Mouse (Mus musculus): ENCODE results near the gene Pam16.
A peak's percentile ranks its signal among the peaks of the same experiment; 100 is the strongest.

Gene Pam16

GRCm38 (mm10) chr16:4658781-4659245 lies 34.0 kb upstream of the Pam16 start:
- TF ChIP-seq NANOG (IDR thresholded peaks at IDR 0.05; ENCODE audit: borderline replicate concordance, low read length) (no peak), POU5F1 (IDR thresholded peaks at IDR 0.05; ENCODE audit: borderline replicate concordance, low read length) (no peak), CTCF (conservative IDR thresholded peaks at IDR 0.05; ENCODE audit: low read length) (no peak)
- Histone ChIP-seq H3K27me3 (ENCODE audit: insufficient read depth, low read length) (no peaks in the 10 kb centered on the region), H3K4me3 (replicated peaks; ENCODE audit: low read length) (peak overlapping the region; percentile 55), H3K4me1 (replicated peaks; ENCODE audit: low read depth, low read length) (peaks cover 58% of the 10 kb centered on the region), H3K36me3 (ENCODE audit: insufficient read depth, low read length) (peaks cover 43% of the 10 kb centered on the region), H3K9me3 (ENCODE audit: low read length) (no peaks in the 10 kb centered on the region)

GRCm38 (mm10) chr16:4656571-4657081 lies 31.8 kb upstream of the Pam16 start:
- H3K9me3 ChIP-seq (ENCODE audit: low read length) = no peaks in the 10 kb centered on the region
- H3K4me1 ChIP-seq (replicated peaks; ENCODE audit: low read depth, low read length) = peaks cover 53% of the 10 kb centered on the region
- peaks cover 56% of the 10 kb centered on the region for H3K36me3 ChIP-seq (ENCODE audit: insufficient read depth, low read length)
- no peaks in the 10 kb centered on the region for H3K27me3 ChIP-seq (ENCODE audit: insufficient read depth, low read length)
- H3K4me3 ChIP-seq (replicated peaks; ENCODE audit: low read length) = peak overlapping the region; percentile 68
- TF ChIP-seq CTCF (conservative IDR thresholded peaks at IDR 0.05; ENCODE audit: low read length) = no peak
- no peak for TF ChIP-seq NANOG (IDR thresholded peaks at IDR 0.05; ENCODE audit: borderline replicate concordance, low read length)
- TF ChIP-seq POU5F1 (IDR thresholded peaks at IDR 0.05; ENCODE audit: borderline replicate concordance, low read length) = no peak

- Histone ChIP-seq H3K9me3 (ENCODE audit: low read length) (no peaks in the 10 kb centered on the region), H3K36me3 (ENCODE audit: insufficient read depth, low read length) (peaks cover 56% of the 10 kb centered on the region), H3K27me3 (ENCODE audit: insufficient read depth, low read length) (no peaks in the 10 kb centered on the region), H3K4me3 (replicated peaks; ENCODE audit: low read length) (peak overlapping the region; percentile 68), H3K4me1 (replicated peaks; ENCODE audit: low read depth, low read length) (peaks cover 59% of the 10 kb centered on the region)
- peak; percentile 10; the same call in 1 of the 2 replicates for TF ChIP-seq CTCF (conservative IDR thresholded peaks at IDR 0.05; ENCODE audit: low read length)
- TF ChIP-seq POU5F1 (IDR thresholded peaks at IDR 0.05; ENCODE audit: borderline replicate concordance, low read length) = no peak
These were observed 31.2 kb upstream of the Pam16 start for GRCm38 (mm10) chr16:4655764-4656570.

GRCm38 (mm10) chr16:4655251-4655734 lies 30.5 kb upstream of the Pam16 start:
- Histone ChIP-seq H3K9me3 (ENCODE audit: low read length) (no peaks in the 10 kb centered on the region), H3K4me1 (replicated peaks; ENCODE audit: low read depth, low read length) (peaks cover 66% of the 10 kb centered on the region), H3K36me3 (ENCODE audit: insufficient read depth, low read length) (peaks cover 58% of the 10 kb centered on the region), H3K27me3 (ENCODE audit: insufficient read depth, low read length) (no peaks in the 10 kb centered on the region), H3K4me3 (replicated peaks; ENCODE audit: low read length) (no peak overlapping the region)
- TF ChIP-seq POU5F1 (IDR thresholded peaks at IDR 0.05; ENCODE audit: borderline replicate concordance, low read length) (no peak), NANOG (IDR thresholded peaks at IDR 0.05; ENCODE audit: borderline replicate concordance, low read length) (no peak), CTCF (conservative IDR thresholded peaks at IDR 0.05; ENCODE audit: low read length) (no peak)

- no peaks in the 10 kb centered on the region for H3K27me3 ChIP-seq (ENCODE audit: insufficient read depth, low read length)
- TF ChIP-seq CTCF (conservative IDR thresholded peaks at IDR 0.05; ENCODE audit: low read length) = no peak
- TF ChIP-seq POU5F1 (IDR thresholded peaks at IDR 0.05; ENCODE audit: borderline replicate concordance, low read length) = no peak
- no peak for TF ChIP-seq NANOG (IDR thresholded peaks at IDR 0.05; ENCODE audit: borderline replicate concordance, low read length)
- peaks cover 63% of the 10 kb centered on the region for H3K36me3 ChIP-seq (ENCODE audit: insufficient read depth, low read length)
- H3K9me3 ChIP-seq (ENCODE audit: low read length) = no peaks in the 10 kb centered on the region
- H3K4me1 ChIP-seq (replicated peaks; ENCODE audit: low read depth, low read length) = peaks cover 69% of the 10 kb centered on the region
- no peak overlapping the region for H3K4me3 ChIP-seq (replicated peaks; ENCODE audit: low read length)
These were observed 29.9 kb upstream of the Pam16 start for GRCm38 (mm10) chr16:4654706-4655105.

- Histone ChIP-seq H3K9me3 (ENCODE audit: low read length) (no peaks in the 10 kb centered on the region), H3K4me1 (replicated peaks; ENCODE audit: low read depth, low read length) (peaks cover 72% of the 10 kb centered on the region), H3K27me3 (ENCODE audit: insufficient read depth, low read length) (no peaks in the 10 kb centered on the region), H3K4me3 (replicated peaks; ENCODE audit: low read length) (no peak overlapping the region), H3K36me3 (ENCODE audit: insufficient read depth, low read length) (peaks cover 77% of the 10 kb centered on the region)
- TF ChIP-seq NANOG (IDR thresholded peaks at IDR 0.05; ENCODE audit: borderline replicate concordance, low read length) (no peak), POU5F1 (IDR thresholded peaks at IDR 0.05; ENCODE audit: borderline replicate concordance, low read length) (no peak)
These were observed 28.1 kb upstream of the Pam16 start for GRCm38 (mm10) chr16:4652707-4653416.

GRCm38 (mm10) chr16:4651624-4652023 lies 26.8 kb upstream of the Pam16 start:
- Histone ChIP-seq H3K4me3 (replicated peaks; ENCODE audit: low read length) (no peak overlapping the region), H3K9me3 (ENCODE audit: low read length) (no peaks in the 10 kb centered on the region), H3K27me3 (ENCODE audit: insufficient read depth, low read length) (no peaks in the 10 kb centered on the region), H3K4me1 (replicated peaks; ENCODE audit: low read depth, low read length) (peaks cover 71% of the 10 kb centered on the region), H3K36me3 (ENCODE audit: insufficient read depth, low read length) (peaks cover 84% of the 10 kb centered on the region)
- TF ChIP-seq NANOG (IDR thresholded peaks at IDR 0.05; ENCODE audit: borderline replicate concordance, low read length) = no peak
- no peak for TF ChIP-seq CTCF (conservative IDR thresholded peaks at IDR 0.05; ENCODE audit: low read length)
- TF ChIP-seq POU5F1 (IDR thresholded peaks at IDR 0.05; ENCODE audit: borderline replicate concordance, low read length) = no peak

GRCm38 (mm10) chr16:4651081-4651480 lies 26.3 kb upstream of the Pam16 start:
- Histone ChIP-seq H3K27me3 (ENCODE audit: insufficient read depth, low read length) (no peaks in the 10 kb centered on the region), H3K9me3 (ENCODE audit: low read length) (no peaks in the 10 kb centered on the region), H3K36me3 (ENCODE audit: insufficient read depth, low read length) (peaks cover 90% of the 10 kb centered on the region), H3K4me3 (replicated peaks; ENCODE audit: low read length) (no peak overlapping the region), H3K4me1 (replicated peaks; ENCODE audit: low read depth, low read length) (peaks cover 68% of the 10 kb centered on the region)
- TF ChIP-seq CTCF (conservative IDR thresholded peaks at IDR 0.05; ENCODE audit: low read length) (no peak), POU5F1 (IDR thresholded peaks at IDR 0.05; ENCODE audit: borderline replicate concordance, low read length) (no peak), NANOG (IDR thresholded peaks at IDR 0.05; ENCODE audit: borderline replicate concordance, low read length) (no peak)
